11 mouse cellular contexts compared by ENCODE assay signal in the genomic region with DNA sequence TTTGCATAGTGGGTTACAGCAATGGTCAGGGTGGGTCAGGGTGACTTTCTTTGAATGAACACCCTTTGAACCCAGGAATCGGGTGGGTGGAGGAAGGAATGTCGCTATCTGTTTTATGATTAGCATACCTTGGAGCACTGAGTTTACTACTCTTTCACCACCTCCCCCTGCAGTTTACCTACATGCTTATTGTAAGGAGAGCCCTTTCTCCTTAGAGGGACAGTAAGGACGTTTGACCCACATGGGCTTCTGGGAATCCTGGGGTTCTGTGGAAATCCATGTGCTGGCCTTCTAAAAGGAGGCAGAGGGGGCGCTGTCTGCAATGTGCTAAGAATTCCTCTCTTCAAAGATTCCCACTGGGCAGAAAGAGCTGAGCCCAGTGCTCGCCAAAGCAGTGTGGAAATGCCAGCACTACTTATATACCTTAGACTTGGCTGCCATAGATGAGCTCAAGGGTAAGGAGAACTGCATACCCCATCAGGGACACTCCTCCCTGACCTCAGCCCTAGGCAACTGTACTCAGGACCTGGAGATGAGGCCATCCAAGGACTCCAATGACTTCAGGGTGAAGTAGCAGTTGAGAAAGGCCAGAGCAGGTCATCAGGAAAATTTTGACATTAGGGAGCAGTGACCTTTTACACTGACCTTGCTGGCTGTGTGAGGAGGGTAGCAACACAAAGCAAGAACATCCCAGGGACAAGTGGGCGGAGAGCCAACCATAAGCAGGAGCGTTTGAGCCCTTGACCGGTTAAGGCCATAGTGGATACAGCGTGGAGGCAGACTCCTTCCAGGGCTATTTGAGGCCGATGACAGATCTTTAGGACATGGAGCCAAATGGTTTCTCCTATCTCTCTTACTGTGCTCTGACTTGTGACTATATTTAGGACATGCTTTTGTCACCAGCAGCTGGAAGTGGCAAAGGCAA.
DNase-seq lines count a peak whose midpoint lies in the region.
"Had no signal": no experiment of that assay in that cellular context is flagged by ENCODE, and none has a peak within 500 bp of the region (broad histone marks: within the 10 kb centered on the region; RNA-seq: fewer than 3 reads in every experiment).

No protein-coding gene starts in this region.

- peak; percentile 7 to 19 for DNase-seq in kidney, postnatal 36 days
- DNase-seq in kidney, adult 8-10 months, result no peak
- peak; percentile 97 for DNase-seq in heart, adult 11 months
- DNase-seq in heart, postnatal 14 days, result peak; percentile 66 to 70
- peak; percentile 46 for DNase-seq in lung, postnatal 36 days
- no peak for DNase-seq in left cerebral cortex, postnatal 4 days
- no peak for DNase-seq in cerebellum, adult 9-11 months
- no peak for DNase-seq in cerebellum, adult 11-12 months
- DNase-seq: forebrain, postnatal 0 days; layer of hippocampus, adult 9-11 months; right cerebral cortex, postnatal 14 days had no signal

- intact Hi-C loops in heart, postnatal 14 days (cut with DNase I), result no loop called here
- intact Hi-C loops in left cerebral cortex, postnatal 4 days (cut with DNase I), result no loop called here

Comparison
In these comparisons a context has a peak if more than half of its experiments do, and no peak if none do; other contexts are left out.
1. DNase-seq: peak in kidney, postnatal 36 days (2 of 2), heart, adult 11 months (single experiment), heart, postnatal 14 days (2 of 2) and lung, postnatal 36 days (single experiment); none in kidney, adult 8-10 months (0 of 2), left cerebral cortex, postnatal 4 days (single experiment), cerebellum, adult 9-11 months (single experiment) and cerebellum, adult 11-12 months (single experiment).